Mouse (Mus musculus): ENCODE data around the gene Olfr1417.

Gene Olfr1417

DNA sequence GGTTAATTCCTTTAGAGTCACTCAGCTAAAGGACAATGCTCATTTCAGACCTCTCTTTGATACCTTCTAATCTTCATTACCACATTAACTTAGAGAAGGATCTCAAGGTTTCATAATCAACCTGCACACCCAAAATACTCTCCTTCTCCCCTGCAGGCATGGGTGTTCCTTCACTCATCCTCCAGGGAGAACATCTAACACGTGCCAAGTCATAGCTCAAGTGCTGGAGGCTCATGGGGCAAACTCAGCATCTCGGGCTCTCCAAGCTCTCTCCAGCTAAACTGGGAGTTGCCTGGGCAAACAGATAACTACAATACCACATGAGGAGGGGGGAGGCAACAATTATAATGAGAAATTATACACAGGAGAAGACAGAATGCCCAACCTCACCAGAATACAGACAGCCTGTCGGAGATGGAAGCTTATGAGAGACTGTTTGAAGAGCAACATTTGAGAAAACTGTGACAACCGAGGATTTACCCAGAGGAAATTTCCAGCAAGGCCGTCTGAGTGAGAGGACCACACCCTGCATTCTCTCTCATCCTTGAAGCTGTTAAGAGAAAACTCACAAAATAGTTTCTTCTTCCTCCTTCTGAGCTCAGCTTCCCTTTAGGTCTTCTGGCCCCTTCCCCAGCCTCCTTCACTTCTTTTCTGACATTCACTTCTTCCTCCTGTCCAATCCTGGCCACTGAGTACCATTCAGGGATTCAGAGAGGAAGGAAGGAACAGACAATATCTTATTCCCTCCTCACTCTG, 28.8 kb downstream of the Olfr1417 start:
- no peak for DNase-seq

- DNase-seq, result no peak
Measured at GRCm38 (mm10) chr19:11808452-11808851, 30.6 kb downstream of the Olfr1417 start.

- no peak for DNase-seq
Measured at GRCm38 (mm10) chr19:11807822-11808221, 31.2 kb downstream of the Olfr1417 start.

- no peak for DNase-seq
Measured at GRCm38 (mm10) chr19:11807251-11807650, 31.8 kb downstream of the Olfr1417 start.

DNA sequence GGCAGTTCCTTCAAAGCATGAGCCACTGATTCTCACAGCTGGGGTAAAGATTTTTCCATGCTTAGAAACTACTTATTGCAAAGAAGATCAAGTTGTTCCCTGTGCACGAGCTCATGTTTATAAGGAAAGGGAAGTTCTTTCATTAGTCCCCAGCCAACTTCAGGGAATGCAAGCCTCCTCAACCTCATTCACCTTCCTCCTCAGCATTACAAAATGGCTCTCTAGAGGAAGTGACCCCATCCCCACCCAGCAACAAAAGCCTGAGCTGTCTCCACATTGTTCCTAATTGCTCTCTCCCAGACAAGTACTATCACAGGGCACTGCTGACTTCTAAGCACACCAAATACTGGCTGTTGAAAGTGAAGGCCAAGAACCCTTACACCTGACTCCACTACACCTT, 34.6 kb downstream of the Olfr1417 start:
- DNase-seq, result no peak

GRCm38 (mm10) chr19:11800531-11801315, 38.3 kb downstream of the Olfr1417 start:
- DNase-seq, result no peak

- no peak for DNase-seq
Measured at GRCm38 (mm10) chr19:11794447-11794846, 44.6 kb downstream of the Olfr1417 start.

DNA sequence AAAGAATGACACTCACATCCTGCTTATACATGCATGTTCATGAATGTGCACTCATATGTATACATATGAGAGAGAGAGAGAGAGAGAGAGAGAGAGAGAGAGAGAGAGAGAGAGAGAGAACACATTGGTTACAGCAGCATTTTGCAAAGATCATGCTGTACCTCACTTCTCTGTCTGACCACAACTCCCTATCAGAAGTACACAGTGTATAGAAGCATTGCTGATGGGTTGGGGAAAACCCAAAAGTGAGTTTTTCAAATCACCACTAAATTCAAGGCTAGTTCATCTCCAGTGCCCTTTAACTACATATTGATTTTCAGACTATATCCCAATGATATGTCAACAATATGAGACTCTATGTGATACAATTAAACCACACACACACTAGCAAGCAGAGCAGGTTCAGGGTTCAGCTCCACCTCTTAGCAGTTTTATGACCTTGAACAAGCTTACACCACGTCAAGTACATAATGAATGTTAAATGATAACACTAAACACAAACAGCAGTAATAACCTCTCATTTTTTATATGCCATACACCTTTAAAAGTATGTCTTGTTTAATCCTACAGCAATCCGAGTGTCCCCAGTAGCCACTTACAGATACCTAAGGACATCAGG, 45.2 kb downstream of the Olfr1417 start:
- DNase-seq, result no peak

DNA sequence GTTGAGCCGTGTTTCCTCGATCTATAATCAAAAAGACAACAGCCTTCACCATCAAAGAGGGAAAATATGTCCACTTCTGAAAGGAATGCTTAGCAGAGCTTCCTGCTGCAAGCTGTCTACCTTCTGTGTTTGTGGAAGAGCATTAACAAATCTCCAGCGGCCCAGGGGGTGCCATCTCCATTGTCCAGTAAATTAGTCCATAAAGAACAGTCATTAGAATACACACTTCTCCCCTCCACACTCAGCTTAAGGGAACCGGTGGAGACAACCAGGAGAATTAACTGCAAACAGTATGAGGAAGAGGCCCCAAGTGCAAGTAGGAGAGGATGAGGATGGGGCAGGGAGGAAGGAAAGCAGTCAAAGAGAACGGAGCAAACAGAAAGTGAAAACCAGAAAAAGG, 47.2 kb downstream of the Olfr1417 start:
- DNase-seq, result no peak

DNA sequence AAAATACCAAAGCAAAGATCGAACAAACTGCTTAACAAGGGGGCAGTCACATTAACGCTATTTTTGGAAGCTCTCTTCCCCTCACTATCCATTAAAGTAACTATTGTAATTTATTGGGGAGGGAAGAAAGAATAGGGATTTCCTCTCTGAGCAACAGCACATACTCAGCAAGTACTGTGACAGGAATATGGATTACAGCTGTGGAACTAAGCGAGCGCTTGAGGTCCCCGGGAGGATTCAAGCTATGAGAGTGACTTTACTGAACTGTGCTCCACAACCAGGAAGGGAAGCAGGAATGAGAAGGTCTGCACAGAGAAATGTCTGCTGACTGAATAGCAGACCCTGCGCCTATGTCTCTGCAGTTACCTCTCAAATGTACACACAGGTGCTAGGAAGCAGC, 50.1 kb downstream of the Olfr1417 start:
- DNase-seq, result no peak

DNA sequence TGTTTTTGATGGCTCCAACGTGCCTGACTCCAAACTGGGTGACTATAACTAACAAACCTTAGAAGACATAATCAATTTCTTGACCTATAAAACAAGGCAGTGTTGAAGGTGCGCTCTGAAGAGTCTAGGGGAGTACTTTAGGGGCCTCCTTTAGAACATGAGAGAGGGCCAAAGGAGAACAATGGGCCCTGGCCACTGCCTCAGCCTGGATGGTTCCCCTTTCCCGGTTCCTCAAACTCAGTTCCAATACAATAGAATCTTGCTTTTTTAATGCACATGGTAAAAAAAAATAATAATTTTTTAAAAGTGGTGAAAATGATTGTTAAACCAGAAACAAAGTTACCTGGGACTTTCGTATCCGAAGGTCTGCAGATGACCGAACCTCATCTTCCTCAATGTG, 51.2 kb downstream of the Olfr1417 start:
- DNase-seq, result no peak

DNA sequence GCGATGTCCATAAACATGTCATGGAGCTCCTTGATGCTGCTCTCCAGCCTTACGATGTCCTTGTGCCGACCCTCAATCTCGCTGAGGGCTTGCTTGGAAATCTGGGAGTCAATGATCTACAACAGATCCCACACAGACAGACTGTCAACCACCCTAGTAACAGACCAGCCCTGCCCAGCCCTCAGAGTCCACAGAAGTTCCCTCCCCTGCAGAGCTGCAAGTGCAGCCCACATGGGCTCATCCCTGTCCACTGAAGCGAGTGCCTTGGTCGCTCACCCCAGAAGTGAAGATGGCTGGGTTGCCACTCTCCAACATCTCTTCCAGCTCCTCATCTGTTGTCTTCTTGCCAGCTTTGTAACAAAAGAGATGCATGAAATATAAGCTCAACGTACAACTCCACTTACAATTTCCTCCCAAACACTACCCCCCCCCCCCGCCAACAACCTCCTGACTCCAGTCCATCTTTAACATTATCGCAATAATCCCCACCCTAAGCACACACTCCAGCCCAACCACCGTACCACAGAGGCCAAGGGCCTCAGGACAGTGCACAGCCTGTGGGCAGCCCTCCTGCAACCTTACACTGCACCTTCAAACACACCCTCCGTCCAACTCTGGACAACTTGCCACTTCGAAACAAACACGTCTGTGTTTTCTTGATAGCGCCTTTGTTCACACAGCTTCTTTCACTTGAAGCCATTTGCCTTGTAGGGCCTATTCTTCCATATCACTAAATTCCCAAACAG, 53.4 kb downstream of the Olfr1417 start:
- DNase-seq, result no peak

- peak; percentile 57 to 75 for DNase-seq
Measured at GRCm38 (mm10) chr19:11777191-11777865, 61.7 kb downstream of the Olfr1417 start.

Data from cerebellum, adult 18-20 months (tissue).